Mouse (Mus musculus) liver, embryonic 11.5 days (tissue): ENCODE measurements around the gene Stk4. TPM values are rescaled to one million over a fixed set of nuclear protein-coding genes. Genes with fewer than 3 reads are reported as not detected.

Experiments used
- ATAC-seq: fragments of 200-750 bp; cut with Nextera tagmentation; replicated peaks from 2 replicates; pipeline ENCODE4 v1.8.0; 2017; ENCODE audit warnings: moderate number of reproducible peaks, mild to moderate bottlenecking, moderate TSS enrichment, moderate library complexity; ENCODE audit not compliant: low FRiP score
- DNase-seq: peaks from one replicate; pipeline ENCODE4 v3.0.0-alpha.2; 2017; ENCODE audit warnings: low spot score
- H3K27ac ChIP-seq: fragments of 300-500 bp; sonication (generic); 2 replicates; pipeline ENCODE4 v1.5.1; 2014; ENCODE audit warnings: mild to moderate bottlenecking, low read depth, low read length, control low read depth
- H3K27me3 ChIP-seq: fragments of 300-500 bp; sonication (generic); replicated peaks from 2 replicates; pipeline ENCODE4 v1.6.1; 2014; ENCODE audit warnings: low read length, mixed read lengths; ENCODE audit not compliant: control insufficient read depth, insufficient read depth
- H3K36me3 ChIP-seq: fragments of 300-500 bp; sonication (generic); 2 replicates; pipeline ENCODE4 v1.6.1; 2014; ENCODE audit warnings: mild to moderate bottlenecking, low read length, moderate library complexity, mixed read lengths; ENCODE audit not compliant: control insufficient read depth, insufficient read depth
- H3K4me1 ChIP-seq: fragments of 300-500 bp; sonication (generic); replicated peaks from 2 replicates; pipeline ENCODE4 v1.6.1; 2014; ENCODE audit warnings: low read length, mixed read lengths; ENCODE audit not compliant: control insufficient read depth, insufficient read depth
- H3K4me2 ChIP-seq: fragments of 300-500 bp; sonication (generic); 2 replicates; pipeline ENCODE4 v1.6.1; 2014; ENCODE audit warnings: mild to moderate bottlenecking, control low read depth, moderate library complexity
- H3K4me3 ChIP-seq: fragments of 300-500 bp; sonication (generic); 2 replicates; pipeline ENCODE4 v1.5.1; 2014; ENCODE audit warnings: low read depth, low read length, control low read depth
- H3K9ac ChIP-seq: fragments of 300-500 bp; sonication (generic); 2 replicates; pipeline ENCODE4 v1.6.1; 2014; ENCODE audit warnings: low read depth, low read length, control low read depth
- H3K9me3 ChIP-seq: fragments of 300-500 bp; sonication (generic); 2 replicates; pipeline ENCODE4 v1.6.1; 2016; ENCODE audit warnings: low read length, inconsistent platforms, mixed read lengths; ENCODE audit not compliant: control insufficient read depth
- WGBS: fragments of 180-500 bp; shearing (Covaris S2); extraction: QIAGEN DNeasy Blood & Tissue Kit; methylation state at CpG from one replicate; pipeline ENCODE4 v1.1.7; 2014; 5-methylcytosine and 5-hydroxymethylcytosine counted together
- polyA plus RNA-seq: library from polyadenylated mRNA; unstranded; fragments of >200 nt; fragmentation: Nextera tagmentation; extraction: Ambion mirVana; gene quantifications from 2 replicates; pipeline ENCODE4 v1.2.1, GENCODE M21; 2014

Stk4 gene
- polyA plus RNA-seq, 1 experiment from 2014 or later = 32.1 TPM

GRCm38 (mm10) chr2:164103501-164103900 lies 33.4 kb downstream of the Stk4 start:
- H3K4me2 ChIP-seq = no peak overlapping the region
- no peak overlapping the region for H3K4me3 ChIP-seq
- H3K27ac ChIP-seq = no peak overlapping the region
- no peaks in the 10 kb centered on the region for H3K4me1 ChIP-seq
- ATAC-seq (no peak), DNase-seq (no peak)
- no peaks in the 10 kb centered on the region for H3K27me3 ChIP-seq
- peaks cover 13% of the 10 kb centered on the region for H3K36me3 ChIP-seq
- no peak overlapping the region for H3K9ac ChIP-seq
- H3K9me3 ChIP-seq = no peaks in the 10 kb centered on the region
- 43% methylated on average over 4 of the region's 4 CpGs for WGBS

GRCm38 (mm10) chr2:164106287-164107035 lies 36.3 kb downstream of the Stk4 start:
- WGBS = 89% methylated on average over 14 of the region's 14 CpGs
- H3K4me2 ChIP-seq = no peak overlapping the region
- H3K4me3 ChIP-seq = no peak overlapping the region
- peaks cover 4% of the 10 kb centered on the region; the same call in 1 of the 2 replicates for H3K36me3 ChIP-seq
- DNase-seq (no peak), ATAC-seq (no peak)
- H3K27ac ChIP-seq = no peak overlapping the region
- H3K27me3 ChIP-seq = no peaks in the 10 kb centered on the region
- no peaks in the 10 kb centered on the region for H3K9me3 ChIP-seq
- no peak overlapping the region for H3K9ac ChIP-seq
- H3K4me1 ChIP-seq = no peaks in the 10 kb centered on the region

GRCm38 (mm10) chr2:164107125-164107874 lies 37.2 kb downstream of the Stk4 start:
- DNase-seq (no peak), ATAC-seq (no peak)
- H3K36me3 ChIP-seq = peaks cover 4% of the 10 kb centered on the region; the same call in 1 of the 2 replicates
- no peak overlapping the region for H3K4me3 ChIP-seq
- no peaks in the 10 kb centered on the region for H3K9me3 ChIP-seq
- no peak overlapping the region for H3K27ac ChIP-seq
- no peaks in the 10 kb centered on the region for H3K4me1 ChIP-seq
- 84% methylated on average over 16 of the region's 16 CpGs for WGBS
- no peaks in the 10 kb centered on the region for H3K27me3 ChIP-seq
- H3K4me2 ChIP-seq = no peak overlapping the region
- no peak overlapping the region for H3K9ac ChIP-seq

GRCm38 (mm10) chr2:164108501-164108900 lies 38.4 kb downstream of the Stk4 start:
- Histone ChIP-seq H3K27ac (no peak overlapping the region), H3K27me3 (no peaks in the 10 kb centered on the region), H3K36me3 (peaks cover 4% of the 10 kb centered on the region; the same call in 1 of the 2 replicates), H3K4me3 (no peak overlapping the region), H3K9ac (no peak overlapping the region), H3K9me3 (no peaks in the 10 kb centered on the region), H3K4me1 (no peaks in the 10 kb centered on the region), H3K4me2 (no peak overlapping the region)
- DNase-seq (no peak), ATAC-seq (no peak)
- 79% methylated on average over 4 of the region's 4 CpGs for WGBS

- 85% methylated on average over 8 of the region's 8 CpGs for WGBS
- Histone ChIP-seq H3K4me2 (no peak overlapping the region), H3K9ac (no peak overlapping the region), H3K4me3 (no peak overlapping the region), H3K27me3 (no peaks in the 10 kb centered on the region), H3K27ac (no peak overlapping the region), H3K36me3 (peaks cover 9% of the 10 kb centered on the region; the same call in 1 of the 2 replicates), H3K9me3 (no peaks in the 10 kb centered on the region), H3K4me1 (no peaks in the 10 kb centered on the region)
- DNase-seq = no peak
- no peak for ATAC-seq
Measured at GRCm38 (mm10) chr2:164111546-164111945, 41.4 kb downstream of the Stk4 start.

GRCm38 (mm10) chr2:164114051-164114450 lies 43.9 kb downstream of the Stk4 start:
- no peak overlapping the region for H3K9ac ChIP-seq
- 80% methylated on average over 6 of the region's 6 CpGs for WGBS
- no peaks in the 10 kb centered on the region for H3K9me3 ChIP-seq
- H3K27me3 ChIP-seq = no peaks in the 10 kb centered on the region
- no peak for ATAC-seq
- no peak overlapping the region for H3K4me2 ChIP-seq
- DNase-seq = no peak
- peaks cover 8% of the 10 kb centered on the region; the same call in 1 of the 2 replicates for H3K36me3 ChIP-seq
- no peak overlapping the region for H3K27ac ChIP-seq
- no peak overlapping the region for H3K4me3 ChIP-seq
- H3K4me1 ChIP-seq = no peaks in the 10 kb centered on the region

GRCm38 (mm10) chr2:164115531-164115930 lies 45.4 kb downstream of the Stk4 start:
- Histone ChIP-seq H3K27ac (no peak overlapping the region), H3K4me2 (no peak overlapping the region), H3K4me3 (no peak overlapping the region), H3K9ac (no peak overlapping the region), H3K27me3 (no peaks in the 10 kb centered on the region), H3K36me3 (peaks cover 16% of the 10 kb centered on the region), H3K4me1 (no peaks in the 10 kb centered on the region), H3K9me3 (no peaks in the 10 kb centered on the region)
- DNase-seq = no peak
- ATAC-seq = no peak
- WGBS = 90% methylated on average over 10 of the region's 10 CpGs

- H3K27me3 ChIP-seq = no peaks in the 10 kb centered on the region
- DNase-seq = no peak
- no peak overlapping the region for H3K9ac ChIP-seq
- H3K4me1 ChIP-seq = no peaks in the 10 kb centered on the region
- no peak overlapping the region for H3K27ac ChIP-seq
- H3K4me2 ChIP-seq = no peak overlapping the region
- H3K4me3 ChIP-seq = no peak overlapping the region
- 95% methylated on average over 6 of the region's 6 CpGs for WGBS
- ATAC-seq = no peak
- H3K36me3 ChIP-seq = peaks cover 14% of the 10 kb centered on the region
- no peaks in the 10 kb centered on the region for H3K9me3 ChIP-seq
Measured at GRCm38 (mm10) chr2:164119503-164119902, 49.4 kb downstream of the Stk4 start.
